Mouse (Mus musculus): ENCODE results near the gene Mxd1. TPM values are rescaled to one million over a fixed set of nuclear protein-coding genes. Genes with fewer than 3 reads are reported as not detected.

The Mxd1 gene
- total and polyA plus RNA-seq, 3 experiments = 3.2 to 3.6 TPM; not detected in 1

DNA sequence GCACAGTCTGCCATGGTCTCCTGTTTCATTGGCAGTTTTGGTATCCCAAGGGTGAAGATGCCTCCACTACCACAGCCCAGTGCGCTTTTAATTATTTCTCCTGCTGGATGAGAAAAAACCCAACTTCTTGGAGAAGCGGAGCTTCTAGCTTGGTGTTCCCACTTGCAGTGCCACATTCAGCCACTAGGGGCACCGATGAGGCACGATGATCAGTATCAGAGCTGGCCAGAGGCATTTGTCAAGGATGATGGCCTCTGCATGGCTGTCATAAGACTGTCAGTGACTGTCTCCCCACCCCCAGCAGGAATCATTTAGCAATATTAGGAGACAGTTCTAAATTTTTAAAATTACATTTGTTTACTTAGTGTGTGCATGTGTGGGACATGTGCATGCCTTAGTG, 69.8 kb downstream of the Mxd1 start (continued):
- TF ChIP-seq TAL1 (IDR thresholded peaks at IDR 0.05; ENCODE audit: low read length) (no peak), ZMIZ1 (IDR thresholded peaks at IDR 0.05; ENCODE audit: low read depth, low read length) (no peak), POLR2A (IDR thresholded peaks at IDR 0.05; ENCODE audit: control insufficient read depth in 1 of 2, insufficient read depth in 1 of 2, low read depth in 1 of 2, low read length in 2 of 2, poor library complexity in 1 of 2) (no peak), MXI1 (IDR thresholded peaks at IDR 0.05; ENCODE audit: low read depth, low read length) (no peak; the same call in none of the 2 replicates), ZNF384 (IDR thresholded peaks at IDR 0.05; ENCODE audit: low read depth, low read length) (no peak), POLR2AphosphoS2 (IDR thresholded peaks at IDR 0.05; ENCODE audit: low read length) (no peak), JUND (IDR thresholded peaks at IDR 0.05; ENCODE audit: low read depth, low read length) (no peak), CHD2 (IDR thresholded peaks at IDR 0.05; ENCODE audit: low read length) (no peak), TCF12 (IDR thresholded peaks at IDR 0.05; ENCODE audit: low read depth, low read length) (peak; percentile 31; the same call in 1 of the 2 replicates), MYC (IDR thresholded peaks at IDR 0.05; ENCODE audit: low read depth, low read length) (0 out of 2 replicates have a peak, but pooled peaks have one; percentile 32)

DNA sequence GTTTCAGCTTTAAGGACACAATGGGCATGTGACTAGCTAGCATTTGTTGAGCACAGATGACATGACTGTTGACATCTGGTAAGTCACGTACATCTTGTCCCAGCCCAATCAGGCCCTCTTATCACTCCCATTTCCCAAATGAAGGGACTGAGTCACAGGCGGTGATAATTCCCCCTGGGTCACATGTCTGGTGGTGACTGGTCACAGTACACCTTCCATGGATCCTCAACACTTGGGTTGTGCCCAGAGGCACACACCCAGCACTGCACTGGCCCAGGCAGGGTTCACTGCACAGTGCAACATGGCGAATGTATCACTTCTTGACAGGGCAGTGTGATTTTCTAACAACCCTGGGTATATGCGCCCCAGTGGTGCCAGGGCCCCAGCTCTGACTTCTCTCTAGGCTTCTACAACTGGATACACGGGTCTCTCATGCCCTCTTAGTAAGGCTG, 70.2 kb downstream of the Mxd1 start:
- Histone ChIP-seq H3K36me3 (ENCODE audit: control insufficient read depth in 1 of 2, insufficient read depth in 2 of 2, low read length in 2 of 2) (peaks cover 0 to 22% of the 10 kb centered on the region in 2 experiments; a peak in 2 of 4 replicates), H3K4me1 (ENCODE audit: control insufficient read depth in 1 of 2, insufficient read depth in 2 of 2, low read length in 2 of 2) (peaks cover 22 to 36% of the 10 kb centered on the region in 2 experiments), H3K79me2 (ENCODE audit: control insufficient read depth, insufficient read depth, low read length, poor library complexity) (no peaks in the 10 kb centered on the region), H3K9ac (ENCODE audit: control insufficient read depth, low read depth, low read length, poor library complexity, severe bottlenecking) (peak overlapping the region; percentile 21), H3K4me3 (ENCODE audit: control insufficient read depth in 1 of 2, insufficient read depth in 1 of 2, low read depth in 2 of 2, low read length in 2 of 2) (peak overlapping the region in 1 of 2 experiments; percentile 67; a peak in 2 of 4 replicates), H3K27me3 (ENCODE audit: control insufficient read depth in 1 of 2, insufficient read depth in 2 of 2, low read length in 2 of 2) (no peaks in the 10 kb centered on the region), H3K27ac (ENCODE audit: control insufficient read depth, low read depth, low read length) (peak overlapping the region; percentile 50), H3K9me3 (replicated peaks; ENCODE audit: insufficient read depth, low read length) (no peaks in the 10 kb centered on the region)
- peak; percentile 84 for DNase-seq (ENCODE audit: low read depth, low spot score)
- peak; percentile 93 for TF ChIP-seq ETS1 (IDR thresholded peaks at IDR 0.05; ENCODE audit: low read depth, low read length)
- no peak for TF ChIP-seq KAT2A (conservative IDR thresholded peaks at IDR 0.05; ENCODE audit: low read depth, low read length)
- no peak for TF ChIP-seq ELF1 (IDR thresholded peaks at IDR 0.05; ENCODE audit: low read depth, low read length)
- TF ChIP-seq EP300 (IDR thresholded peaks at IDR 0.05; ENCODE audit: low read depth in 1 of 2, low read length in 2 of 2) = peak; percentile 58 to 70
- TF ChIP-seq ZKSCAN1 (IDR thresholded peaks at IDR 0.05; ENCODE audit: low read depth, low read length) = no peak
- TF ChIP-seq CHD1 (IDR thresholded peaks at IDR 0.05; ENCODE audit: low read depth, low read length) = no peak
- no peak for TF ChIP-seq ZNF384 (IDR thresholded peaks at IDR 0.05; ENCODE audit: low read depth, low read length)
- 0 out of 2 replicates have a peak, but pooled peaks have one; percentile 50 for TF ChIP-seq UBTF (IDR thresholded peaks at IDR 0.05; ENCODE audit: borderline replicate concordance, insufficient read depth, low read depth, low read length)
- TF ChIP-seq MXI1 (IDR thresholded peaks at IDR 0.05; ENCODE audit: low read depth, low read length) = peak; percentile 61; the same call in 1 of the 2 replicates
- no peak for TF ChIP-seq MAFK (IDR thresholded peaks at IDR 0.05; ENCODE audit: borderline replicate concordance, low read depth, low read length)
- TF ChIP-seq ZMIZ1 (IDR thresholded peaks at IDR 0.05; ENCODE audit: low read depth, low read length) = no peak
- no peak for TF ChIP-seq HCFC1 (IDR thresholded peaks at IDR 0.05; ENCODE audit: low read depth, low read length)
- 0 out of 2 replicates have a peak, but pooled peaks have one; percentile 25 for TF ChIP-seq ZC3H11A (IDR thresholded peaks at IDR 0.05; ENCODE audit: low read depth, low read length)
- TF ChIP-seq GABPA (IDR thresholded peaks at IDR 0.05; ENCODE audit: low read depth, low read length) = no peak
- TF ChIP-seq MYC (IDR thresholded peaks at IDR 0.05; ENCODE audit: low read depth, low read length) = no peak
- TF ChIP-seq SIN3A (IDR thresholded peaks at IDR 0.05; ENCODE audit: low read length) = peak; percentile 54
- no peak for TF ChIP-seq CTCF (IDR thresholded peaks at IDR 0.05 in 2 of 3, conservative IDR thresholded peaks at IDR 0.05 in 1 of 3; ENCODE audit: control insufficient read depth in 1 of 3, insufficient read depth in 1 of 3, low read depth in 2 of 3, low read length in 3 of 3, poor library complexity in 1 of 3, severe bottlenecking in 1 of 3)
- TF ChIP-seq GATA1 (IDR thresholded peaks at IDR 0.05; ENCODE audit: low read depth, low read length) = peak; percentile 69
- no peak for TF ChIP-seq TAL1 (IDR thresholded peaks at IDR 0.05; ENCODE audit: low read length)
- TF ChIP-seq BHLHE40 (IDR thresholded peaks at IDR 0.05; ENCODE audit: borderline replicate concordance, low read depth, low read length) = peak; percentile 89
- TF ChIP-seq USF2 (IDR thresholded peaks at IDR 0.05; ENCODE audit: borderline replicate concordance in 1 of 2, insufficient read depth in 1 of 2, low read depth in 1 of 2, low read length in 2 of 2) = peak in 1 of 2 experiments; percentile 38; a peak in 1 of 4 replicates
- TF ChIP-seq MEF2A (IDR thresholded peaks at IDR 0.05; ENCODE audit: extremely low read depth, insufficient replicate concordance, low read depth, low read length, poor library complexity, severe bottlenecking) = no peak
- no peak for TF ChIP-seq RAD21 (IDR thresholded peaks at IDR 0.05; ENCODE audit: low read depth, low read length)
- no peak; the same call in 1 of the 2 replicates for TF ChIP-seq MAZ (IDR thresholded peaks at IDR 0.05; ENCODE audit: low read depth, low read length)
- peak; percentile 54; the same call in 1 of the 2 replicates for TF ChIP-seq TCF12 (IDR thresholded peaks at IDR 0.05; ENCODE audit: low read depth, low read length)
- TF ChIP-seq MAX (IDR thresholded peaks at IDR 0.05; ENCODE audit: low read length) = peak; percentile 76
- peak; percentile 26; the same call in 1 of the 2 replicates for TF ChIP-seq MYB (IDR thresholded peaks at IDR 0.05; ENCODE audit: low read depth, low read length)
- no peak for TF ChIP-seq JUND (IDR thresholded peaks at IDR 0.05; ENCODE audit: low read depth, low read length)
- peak; percentile 88 for TF ChIP-seq USF1 (IDR thresholded peaks at IDR 0.05; ENCODE audit: low read depth, low read length)
